Mouse (Mus musculus) MEL (cell line): ENCODE data around the gene Fam219b. TPM values are rescaled to one million over a fixed set of nuclear protein-coding genes. Genes with fewer than 3 reads are reported as not detected.

Experiments
- DNase-seq: peaks from one replicate; pipeline ENCODE4 v3.0.0; 2011; ENCODE audit warnings: low read depth, low spot score
- H3K27ac ChIP-seq: 2 replicates; pipeline ENCODE4 v1.5.1; 2012; ENCODE audit warnings: low read depth, mild to moderate bottlenecking, control low read depth, low read length, moderate library complexity; ENCODE audit not compliant: control insufficient read depth
- H3K27me3 ChIP-seq, 2 experiments: fragments of 150-350 bp in 1 of 2; sonication (generic) in 1 of 2; 2 replicates each; pipeline ENCODE4 v1.6.1; 2012; ENCODE audit warnings: low read length in 2 of 2, mild to moderate bottlenecking in 2 of 2, improper control_type of control experiment in 1 of 2, moderate library complexity in 1 of 2; ENCODE audit not compliant: insufficient read depth in 2 of 2, control insufficient read depth in 1 of 2
- H3K36me3 ChIP-seq, 2 experiments: 2 replicates each; pipeline ENCODE4 v1.6.1; 2012 to 2014; ENCODE audit warnings: low read length in 2 of 2, improper control_type of control experiment in 1 of 2, inconsistent platforms in 1 of 2, mild to moderate bottlenecking in 1 of 2; ENCODE audit not compliant: insufficient read depth in 2 of 2, control insufficient read depth in 1 of 2
- H3K4me1 ChIP-seq, 2 experiments: fragments of 150-350 bp in 1 of 2; sonication (generic) in 1 of 2; 2 replicates each; pipeline ENCODE4 v1.6.1; 2012; ENCODE audit warnings: low read length in 2 of 2, improper control_type of control experiment in 1 of 2, mild to moderate bottlenecking in 1 of 2; ENCODE audit not compliant: insufficient read depth in 2 of 2, control insufficient read depth in 1 of 2
- H3K4me3 ChIP-seq, 2 experiments: fragments of 150-350 bp in 1 of 2; sonication (generic) in 1 of 2; 2 replicates each; pipeline ENCODE4 v1.5.1; 2012; ENCODE audit warnings: low read depth in 2 of 2, low read length in 2 of 2, mild to moderate bottlenecking in 2 of 2, moderate library complexity in 2 of 2, control low read depth in 1 of 2, improper control_type of control experiment in 1 of 2; ENCODE audit not compliant: control insufficient read depth in 1 of 2, insufficient read depth in 1 of 2
- H3K79me2 ChIP-seq: 2 replicates; pipeline ENCODE4 v1.6.1; 2012; ENCODE audit warnings: mild to moderate bottlenecking, low read length, moderate library complexity; ENCODE audit not compliant: control insufficient read depth, poor library complexity, insufficient read depth
- H3K9ac ChIP-seq: 2 replicates; pipeline ENCODE4 v1.6.1; 2012; ENCODE audit warnings: low read depth, mild to moderate bottlenecking, control low read depth, low read length, moderate library complexity; ENCODE audit not compliant: control insufficient read depth, poor library complexity, severe bottlenecking
- H3K9me3 ChIP-seq: fragments of 150-350 bp; sonication (generic); replicated peaks from 2 replicates; pipeline ENCODE4 v1.6.1; 2012; ENCODE audit warnings: mild to moderate bottlenecking, low read length, improper control_type of control experiment, moderate library complexity; ENCODE audit not compliant: insufficient read depth
- CHD2 ChIP-seq: IDR thresholded peaks from 2 replicates; pipeline ENCODE4 v1.6.1; 2011; ENCODE audit warnings: low read length, improper control_type of control experiment
- CTCF ChIP-seq, 3 experiments: IDR thresholded peaks in 2 of 3; conservative IDR thresholded peaks in 1 of 3; 2 replicates each; pipeline ENCODE4 v1.5.1; 2011 to 2012; ENCODE audit warnings: low read length in 3 of 3, low read depth in 2 of 3, mild to moderate bottlenecking in 2 of 3, improper control_type of control experiment in 1 of 3, inconsistent platforms in 1 of 3, mixed read lengths in 1 of 3, moderate library complexity in 1 of 3; ENCODE audit not compliant: control insufficient read depth in 1 of 3, insufficient read depth in 1 of 3, poor library complexity in 1 of 3, severe bottlenecking in 1 of 3
- MAFK ChIP-seq: IDR thresholded peaks from 2 replicates; pipeline ENCODE4 v1.6.1; 2011; ENCODE audit warnings: low read depth, mild to moderate bottlenecking, low read length, improper control_type of control experiment, borderline replicate concordance
- NRF1 ChIP-seq: IDR thresholded peaks from 2 replicates; pipeline ENCODE4 v1.6.1; 2014; ENCODE audit warnings: low read depth, mild to moderate bottlenecking, inconsistent platforms, low read length, improper control_type of control experiment, moderate library complexity; ENCODE audit not compliant: poor library complexity, insufficient read depth, severe bottlenecking
- POLR2AphosphoS2 ChIP-seq: IDR thresholded peaks from 2 replicates; pipeline ENCODE4 v1.6.1; 2011; ENCODE audit warnings: low read length, improper control_type of control experiment
- POLR2AphosphoS5 ChIP-seq: IDR thresholded peaks from 2 replicates; pipeline ENCODE4 v1.6.1; 2012; ENCODE audit warnings: low read depth, borderline replicate concordance, mild to moderate bottlenecking, inconsistent platforms, low read length, moderate library complexity, mixed read lengths
- RAD21 ChIP-seq: IDR thresholded peaks from 2 replicates; pipeline ENCODE4 v1.6.1; 2011; ENCODE audit warnings: mild to moderate bottlenecking, low read depth, low read length, improper control_type of control experiment
- RCOR1 ChIP-seq: IDR thresholded peaks from 2 replicates; pipeline ENCODE4 v1.6.1; 2012; ENCODE audit warnings: low read depth, mild to moderate bottlenecking, inconsistent platforms, low read length, improper control_type of control experiment
- SIN3A ChIP-seq: IDR thresholded peaks from 2 replicates; pipeline ENCODE4 v1.6.1; 2012; ENCODE audit warnings: low read length, improper control_type of control experiment, inconsistent platforms
- SMC3 ChIP-seq: IDR thresholded peaks from 2 replicates; pipeline ENCODE4 v1.6.1; 2011; ENCODE audit warnings: low read depth, low read length, improper control_type of control experiment
- UBTF ChIP-seq: IDR thresholded peaks from 2 replicates; pipeline ENCODE4 v1.6.1; 2012; ENCODE audit warnings: low read depth, mild to moderate bottlenecking, inconsistent platforms, low read length, improper control_type of control experiment, moderate library complexity, borderline replicate concordance; ENCODE audit not compliant: insufficient read depth
- ZC3H11A ChIP-seq: IDR thresholded peaks from 2 replicates; pipeline ENCODE4 v1.6.1; 2012; ENCODE audit warnings: low read depth, mild to moderate bottlenecking, inconsistent platforms, low read length, improper control_type of control experiment
- ZMIZ1 ChIP-seq: IDR thresholded peaks from 2 replicates; pipeline ENCODE4 v1.6.1; 2012; ENCODE audit warnings: low read depth, mild to moderate bottlenecking, inconsistent platforms, low read length, improper control_type of control experiment, moderate library complexity
- polyA plus RNA-seq, 2 experiments: library from polyadenylated mRNA; stranded (reverse) in 1 of 2; unstranded in 1 of 2; fragments of >175 nt in 1 of 2; fragments of >200 nt in 1 of 2; gene quantifications; 2 replicates each; pipeline versions ENCODE4 v1.2.1 to v1.2.4; 2012; ENCODE audit warnings: low replicate concordance in 2 of 2, low read depth in 1 of 2; ENCODE audit not compliant: insufficient read length in 2 of 2, insufficient read depth in 1 of 2, missing spikeins in 1 of 2
- total RNA-seq: library from RNA; depleted of rRNA; stranded (reverse); fragments of 300-350 nt; gene quantifications from 2 replicates; pipeline ENCODE4 v1.2.3, GENCODE M21; 2012

The Fam219b gene
- total and polyA plus RNA-seq, 3 experiments = 12.8 to 16.4 TPM; not detected in 1

DNA sequence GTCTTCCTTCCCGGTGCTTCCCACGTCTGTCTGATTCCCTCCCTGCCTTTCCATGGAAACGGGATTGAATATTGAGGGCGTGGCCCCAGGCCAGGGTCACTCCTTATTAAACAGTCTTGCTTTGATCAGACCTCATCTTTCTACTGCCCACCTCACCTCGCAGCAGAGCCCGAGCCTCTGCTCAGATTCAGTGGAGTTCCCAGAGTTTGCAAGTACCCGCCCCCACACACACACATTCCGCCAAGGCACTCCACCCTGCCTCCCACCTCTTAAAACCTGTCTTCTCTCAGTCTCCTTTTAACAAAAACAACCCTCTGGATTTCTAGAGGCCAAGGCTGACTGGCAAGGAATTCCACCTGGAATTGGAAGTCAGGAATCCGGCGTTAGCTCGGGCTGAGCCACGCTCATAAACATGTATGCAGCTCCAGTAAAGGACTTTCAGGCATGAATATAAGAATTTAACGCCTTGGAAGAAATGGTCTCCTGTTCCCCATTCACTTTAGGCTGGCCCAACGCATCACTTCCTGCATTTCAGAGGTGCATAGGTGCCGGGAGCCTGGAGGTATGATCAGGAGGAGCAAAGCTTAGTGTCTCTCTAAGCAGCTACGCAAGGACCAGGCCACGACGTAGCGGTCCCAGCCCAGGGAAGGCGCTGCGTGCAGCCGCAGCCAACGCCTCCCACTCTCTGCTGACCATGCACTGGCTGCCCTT lies 34.3 kb upstream of the Fam219b start:
- H3K27me3 ChIP-seq = peaks cover 8 to 11% of the 10 kb centered on the region in 2 experiments
- H3K9ac ChIP-seq = no peak overlapping the region
- H3K79me2 ChIP-seq = no peaks in the 10 kb centered on the region
- no peak for DNase-seq
- H3K4me3 ChIP-seq = no peak overlapping the region
- no peaks in the 10 kb centered on the region for H3K9me3 ChIP-seq
- peaks cover 0 to 11% of the 10 kb centered on the region in 2 experiments; a peak in 2 of 4 replicates for H3K36me3 ChIP-seq
- TF ChIP-seq ZMIZ1 (no peak), POLR2AphosphoS2 (no peak), NRF1 (no peak), RCOR1 (no peak)
- no peak overlapping the region for H3K27ac ChIP-seq
- peaks cover 0 to 17% of the 10 kb centered on the region in 2 experiments; a peak in 3 of 4 replicates for H3K4me1 ChIP-seq

- H3K9ac ChIP-seq = no peak within 1 kb of the TSS
- no peak within 1 kb of the TSS for H3K27ac ChIP-seq
- DNase-seq = no peak
- H3K27me3 ChIP-seq = peaks cover 4 to 7% of the 10 kb centered on the region in 2 experiments
- no peaks in the 10 kb centered on the region for H3K79me2 ChIP-seq
- H3K9me3 ChIP-seq = no peaks in the 10 kb centered on the region
- H3K4me1 ChIP-seq = peaks cover 0 to 17% of the 10 kb centered on the region in 2 experiments; a peak in 3 of 4 replicates
- TF ChIP-seq CTCF (IDR thresholded peaks at IDR 0.05 in 2 of 3, conservative IDR thresholded peaks at IDR 0.05 in 1 of 3; ENCODE audit: control insufficient read depth in 1 of 3, insufficient read depth in 1 of 3, low read depth in 2 of 3, low read length in 3 of 3, poor library complexity in 1 of 3, severe bottlenecking in 1 of 3) = no peak
- no peak for TF ChIP-seq RAD21
- TF ChIP-seq SMC3 = no peak
- TF ChIP-seq MAFK = no peak
- no peak for TF ChIP-seq CHD2
- no peak for TF ChIP-seq ZC3H11A
- TF ChIP-seq POLR2AphosphoS5 = no peak
- TF ChIP-seq SIN3A = no peak
- TF ChIP-seq RCOR1 = no peak
- no peak for TF ChIP-seq UBTF
- H3K4me3 ChIP-seq = no peak within 1 kb of the TSS
- peaks cover 0 to 11% of the 10 kb centered on the region in 2 experiments; a peak in 2 of 4 replicates for H3K36me3 ChIP-seq
These were observed 33.5 kb upstream of the Fam219b start, which contains the start of gene Rpp25 for GRCm38 (mm10) chr9:57503622-57504380. Gene Rpp25 (plus strand): TSS chr9:57504026.
